Mouse (Mus musculus) olfactory bulb, adult 2 months (tissue): Measurements from ENCODE around the gene Sec62. TPM values are rescaled to one million over a fixed set of nuclear protein-coding genes. Genes with fewer than 3 reads are reported as not detected.

Source experiments
- H3K27ac ChIP-seq: fragments of 200-500 bp; 2 replicates; pipeline ENCODE4 v1.5.1; 2012; ENCODE audit warnings: low read depth, low read length; ENCODE audit not compliant: insufficient read depth
- H3K4me1 ChIP-seq: fragments of 200-500 bp; 2 replicates; pipeline ENCODE4 v1.6.1; 2012; ENCODE audit warnings: low read length; ENCODE audit not compliant: control insufficient read depth, insufficient read depth
- H3K4me3 ChIP-seq: fragments of 200-500 bp; 2 replicates; pipeline ENCODE4 v1.5.1; 2012; ENCODE audit warnings: mild to moderate bottlenecking, low read depth, low read length, moderate library complexity; ENCODE audit not compliant: insufficient read depth
- CTCF ChIP-seq: fragments of 200-500 bp; IDR thresholded peaks from 2 replicates; pipeline ENCODE4 v1.5.1; 2012; ENCODE audit warnings: low read depth, mild to moderate bottlenecking, low read length, moderate library complexity; ENCODE audit not compliant: insufficient read depth
- POLR2A ChIP-seq: fragments of 200-500 bp; IDR thresholded peaks from 2 replicates; pipeline ENCODE4 v1.6.1; 2012; ENCODE audit warnings: mild to moderate bottlenecking, low read depth, low read length, moderate library complexity; ENCODE audit not compliant: insufficient read depth
- WGBS: fragments of 180-500 bp; shearing (Covaris S2); methylation state at CpG from one replicate; pipeline ENCODE4 v1.1.7; 2018; 5-methylcytosine and 5-hydroxymethylcytosine counted together
- polyA plus RNA-seq: library from polyadenylated mRNA; stranded (reverse); fragments of >200 nt; gene quantifications from 2 replicates; pipeline ENCODE4 v1.2.4, GENCODE M21; 2012; ENCODE audit warnings: low replicate concordance; ENCODE audit not compliant: missing spikeins, insufficient read depth, insufficient read length

Sec62 gene
- polyA plus RNA-seq, result not detected in 2 replicates

DNA sequence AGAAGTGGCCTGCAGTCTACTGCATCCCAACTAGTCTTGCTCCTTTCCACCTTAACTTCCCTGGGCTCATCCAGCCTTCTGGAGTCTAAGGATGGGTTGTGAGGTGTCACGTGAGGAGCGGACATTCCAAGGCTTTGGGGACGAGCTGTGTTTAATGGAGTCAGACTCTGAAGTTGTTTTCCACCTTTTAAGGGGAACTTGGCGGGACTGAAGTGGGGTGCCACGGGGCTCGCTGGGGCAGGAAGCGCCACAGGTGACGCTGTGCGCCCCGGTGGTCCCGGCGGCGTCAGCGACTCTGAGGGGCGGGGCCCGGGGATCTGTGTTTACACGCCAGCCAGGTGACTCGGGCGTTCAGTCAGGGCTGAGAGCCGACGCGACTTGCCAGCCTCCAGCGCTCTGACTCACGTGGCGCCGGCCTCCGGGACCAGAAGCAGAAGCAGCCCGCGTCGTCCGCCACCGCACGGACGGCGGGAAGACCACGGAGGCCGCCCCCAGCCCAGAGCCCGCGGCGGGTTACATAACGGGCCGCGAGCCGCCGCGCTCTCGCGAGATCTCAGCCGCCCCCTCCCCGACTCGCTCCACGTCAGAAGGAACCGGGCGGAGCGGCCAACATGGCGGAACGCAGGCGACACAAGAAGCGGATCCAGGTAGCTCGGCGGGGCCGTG is at the start of gene Sec62:
Gene Sec62, plus strand, starts transcription at position 139 of the 666 bp plus-strand sequence.
- H3K27ac ChIP-seq, result peak within 1 kb of the TSS; percentile 97
- H3K4me1 ChIP-seq, result no peaks in the 10 kb centered on the region
- H3K4me3 ChIP-seq, result peak within 1 kb of the TSS; percentile 94
- TF ChIP-seq CTCF (no peak), POLR2A (peak; percentile 98)
- under 1% methylated on average over 62 of the region's 62 CpGs for WGBS

DNA sequence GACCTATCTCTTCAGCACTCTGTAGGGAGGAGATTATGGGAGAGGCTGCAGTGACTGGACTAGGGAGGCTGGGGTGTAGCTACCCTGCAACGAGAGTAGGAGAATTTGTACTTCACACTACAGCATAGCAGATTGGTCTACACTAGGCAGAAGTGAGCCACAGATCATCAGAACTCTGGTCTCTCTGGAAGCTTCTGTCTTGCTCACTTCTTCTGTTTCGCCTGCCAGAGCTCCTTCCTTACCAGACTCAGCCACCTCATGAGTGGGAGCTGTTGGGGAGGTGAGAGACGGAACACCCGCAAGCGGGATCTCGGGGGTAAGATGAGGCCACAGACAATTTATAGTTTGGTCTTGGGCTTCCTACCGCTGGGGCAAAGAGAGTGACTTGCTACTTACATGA is 49.8 kb upstream of the Sec62 start:
- Histone ChIP-seq H3K4me1 (0 out of 2 replicates have a peak, but pooled peaks cover 4% of the 10 kb centered on the region), H3K4me3 (no peak overlapping the region), H3K27ac (no peak overlapping the region)
- TF ChIP-seq CTCF (no peak), POLR2A (no peak)
- 78% methylated on average over 7 of the region's 7 CpGs for WGBS

DNA sequence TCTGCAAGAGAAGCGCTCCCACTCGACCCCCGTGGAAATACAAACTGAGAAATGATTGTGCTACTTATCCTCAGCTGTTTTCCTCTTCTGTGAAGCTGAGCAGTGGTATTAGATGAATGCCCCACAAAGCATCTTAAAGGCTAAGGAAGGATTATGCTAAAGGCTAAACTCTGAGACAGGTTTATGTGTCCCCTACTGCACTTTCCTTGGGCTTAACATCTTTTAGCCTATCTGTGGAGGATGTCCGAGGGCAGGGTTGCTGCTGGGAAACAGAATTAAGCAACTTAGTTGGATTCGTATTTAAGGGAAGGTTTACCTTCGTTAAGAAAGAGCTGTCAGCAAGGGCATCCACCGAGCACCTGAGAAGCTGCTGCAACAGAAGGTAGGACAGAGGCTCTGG is 46.7 kb upstream of the Sec62 start, which contains the start of gene Samd7:
Gene Samd7, plus strand, starts transcription at position 288 of the 400 bp plus-strand sequence.
- no peak for TF ChIP-seq CTCF
- TF ChIP-seq POLR2A, result no peak
- H3K27ac ChIP-seq, result no peak within 1 kb of the TSS
- no peak within 1 kb of the TSS for H3K4me3 ChIP-seq
- WGBS, result 80% methylated on average over 7 of the region's 7 CpGs
- 0 out of 2 replicates have a peak, but pooled peaks cover 4% of the 10 kb centered on the region for H3K4me1 ChIP-seq

DNA sequence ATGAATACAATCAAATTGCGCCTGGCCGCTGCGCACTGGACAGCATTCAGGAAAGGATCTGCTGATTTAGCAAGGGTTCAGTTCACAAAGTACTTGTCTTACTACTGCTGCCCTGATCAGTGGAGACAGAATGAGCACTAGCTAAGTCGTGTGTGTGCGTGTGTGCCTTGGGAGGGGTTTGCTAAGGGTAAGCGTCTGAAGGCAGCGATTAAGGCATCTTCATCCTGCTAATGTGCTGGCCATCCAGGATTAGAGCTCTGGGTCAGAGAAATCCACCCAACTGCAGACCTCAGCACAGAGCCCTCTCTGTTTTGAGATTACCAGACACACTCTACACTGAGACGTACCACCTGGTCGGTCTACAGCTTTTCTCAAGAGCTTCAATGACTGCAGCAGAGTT is 44.4 kb upstream of the Sec62 start:
- TF ChIP-seq CTCF (no peak), POLR2A (no peak)
- no peak overlapping the region for H3K27ac ChIP-seq
- no peaks in the 10 kb centered on the region for H3K4me1 ChIP-seq
- no peak overlapping the region for H3K4me3 ChIP-seq
- 92% methylated on average over 9 of the region's 9 CpGs for WGBS

DNA sequence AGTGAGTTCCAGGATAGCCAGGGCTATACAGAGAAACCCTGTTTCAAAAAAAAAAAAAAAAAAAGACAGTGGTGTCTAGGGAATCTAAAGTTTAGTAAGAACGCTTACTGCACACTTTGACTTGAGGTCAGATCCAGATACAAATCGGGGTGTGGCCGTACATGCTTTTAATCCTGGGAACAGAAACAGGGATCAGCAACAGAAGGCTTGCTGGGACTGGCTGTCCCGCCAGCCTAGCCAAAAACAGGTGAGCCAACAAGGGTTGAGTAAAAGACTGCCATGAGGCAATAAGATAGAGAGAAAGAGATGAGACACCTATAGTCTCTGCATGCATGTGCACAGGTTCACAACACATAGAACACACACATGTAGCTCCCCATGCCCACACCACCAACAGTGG is 38.0 kb upstream of the Sec62 start:
- Histone ChIP-seq H3K4me3 (no peak overlapping the region), H3K4me1 (no peaks in the 10 kb centered on the region), H3K27ac (no peak overlapping the region)
- 98% methylated on average over 4 of the region's 4 CpGs for WGBS
- TF ChIP-seq POLR2A (no peak), CTCF (no peak)

DNA sequence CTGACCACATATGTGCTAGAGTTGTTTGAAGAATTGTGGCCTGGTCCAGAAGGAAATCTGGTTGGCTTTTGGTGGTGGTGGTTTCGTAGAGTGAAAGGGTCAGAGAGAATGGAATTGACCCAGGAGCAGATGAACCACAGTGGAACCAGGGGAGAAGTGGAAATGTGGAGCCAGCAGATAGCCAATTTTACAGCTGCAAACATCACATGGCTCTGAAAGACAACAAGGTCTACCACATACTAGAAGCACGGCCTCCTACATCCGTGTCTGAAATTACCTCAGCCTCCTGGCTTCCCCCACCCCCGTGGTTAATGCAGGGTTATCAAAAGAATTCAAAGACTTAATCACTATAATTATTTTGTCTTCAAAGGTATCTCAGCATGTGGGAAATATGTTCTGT is 27.8 kb upstream of the Sec62 start:
- 38% methylated on average over 4 of the region's 4 CpGs for WGBS
- Histone ChIP-seq H3K27ac (peak overlapping the region; percentile 58), H3K4me1 (peaks cover 11% of the 10 kb centered on the region), H3K4me3 (no peak overlapping the region)
- TF ChIP-seq CTCF (no peak), POLR2A (no peak)

DNA sequence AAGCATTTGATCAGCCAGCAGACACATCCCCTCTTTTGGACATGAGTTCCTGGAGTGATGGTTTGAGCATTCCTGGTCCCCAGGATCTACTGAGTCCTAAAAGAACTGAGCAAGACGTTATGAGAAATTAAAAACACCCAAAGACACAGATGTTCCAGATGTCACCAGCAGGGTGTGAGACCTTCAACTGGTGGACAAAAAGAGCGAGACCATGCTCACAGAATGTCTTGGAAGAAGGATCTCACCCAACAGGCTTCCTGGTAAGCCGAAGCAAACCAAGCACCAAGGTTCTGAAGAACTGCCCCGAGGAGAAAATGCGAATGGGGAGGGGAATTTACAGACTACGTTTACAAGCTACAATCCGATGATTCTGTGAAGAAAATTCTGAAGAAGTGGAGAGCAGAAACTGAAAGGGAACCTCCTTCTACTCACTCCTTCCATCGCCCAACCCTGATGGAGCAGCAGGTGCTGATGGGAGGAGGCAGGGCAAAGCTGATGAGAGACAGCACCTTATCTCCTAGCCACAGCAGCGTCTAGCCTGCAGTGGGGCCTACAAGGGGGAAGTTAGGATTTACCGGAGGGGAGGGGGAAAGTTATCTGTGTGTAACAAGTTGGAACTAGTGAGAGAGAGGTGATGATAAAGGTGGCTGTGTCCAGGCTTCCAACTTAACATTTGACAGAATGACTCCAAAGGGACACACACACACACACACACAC is 27.2 kb upstream of the Sec62 start:
- WGBS, result 48% methylated on average over 10 of the region's 10 CpGs
- Histone ChIP-seq H3K4me3 (no peak overlapping the region), H3K27ac (no peak overlapping the region; the same call in 1 of the 2 replicates), H3K4me1 (peaks cover 11% of the 10 kb centered on the region)
- TF ChIP-seq CTCF, result no peak
- no peak for TF ChIP-seq POLR2A

DNA sequence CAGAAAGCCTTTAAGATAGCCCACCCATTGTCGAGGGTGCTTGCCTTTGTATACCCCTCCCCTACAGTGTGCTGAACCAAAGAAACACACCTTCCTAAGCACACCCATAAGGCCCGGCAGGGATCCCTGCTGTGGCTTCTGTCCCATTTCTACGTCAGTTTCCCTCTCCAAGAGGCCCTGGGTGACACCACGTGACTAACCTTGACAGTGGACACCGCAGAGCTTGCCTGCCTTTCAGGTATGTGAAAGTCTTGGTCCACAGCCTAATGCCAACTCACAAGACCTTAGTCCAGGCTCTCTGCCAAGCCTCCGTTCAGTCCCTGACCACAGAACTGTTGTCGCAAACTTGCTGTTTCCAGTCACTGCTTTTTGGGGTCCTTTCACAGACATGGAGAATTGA is 26.5 kb upstream of the Sec62 start:
- TF ChIP-seq CTCF, result no peak
- no peak for TF ChIP-seq POLR2A
- Histone ChIP-seq H3K4me3 (no peak overlapping the region), H3K4me1 (peaks cover 11% of the 10 kb centered on the region), H3K27ac (no peak overlapping the region)
- WGBS, result 72% methylated on average over 7 of the region's 7 CpGs

DNA sequence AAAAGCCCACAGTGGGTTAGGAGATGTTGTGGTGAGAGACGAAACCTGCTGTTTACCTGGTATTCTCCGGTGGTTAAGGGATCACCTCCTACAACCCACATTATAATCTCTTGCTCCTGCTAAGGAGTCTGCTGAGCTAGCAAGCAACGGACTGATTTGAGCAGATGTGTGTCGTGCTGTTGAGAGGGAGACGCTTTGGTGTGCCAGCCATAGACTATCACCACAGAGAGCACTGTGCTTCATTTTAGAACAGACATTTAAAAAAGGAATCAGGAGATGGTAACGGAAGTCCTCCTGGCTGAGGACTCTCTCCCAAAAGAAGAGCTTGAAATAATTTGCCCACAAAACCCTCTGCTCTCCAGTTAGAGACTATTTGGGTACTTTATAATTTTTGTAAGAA is 25.4 kb upstream of the Sec62 start:
- peaks cover 11% of the 10 kb centered on the region for H3K4me1 ChIP-seq
- 84% methylated on average over 6 of the region's 6 CpGs for WGBS
- TF ChIP-seq POLR2A, result no peak
- TF ChIP-seq CTCF, result no peak
- H3K27ac ChIP-seq, result no peak overlapping the region
- no peak overlapping the region for H3K4me3 ChIP-seq
